ENCODE assay signal across 18 mouse cellular contexts in genomic region chr12:12170581-12170980, GRCm38 (mm10).
"Had no signal": no experiment of that assay in that cellular context is flagged by ENCODE, and none has a peak within 500 bp of the region (broad histone marks: within the 10 kb centered on the region; RNA-seq: fewer than 3 reads in every experiment).

No protein-coding gene starts in this region.

- ATAC-seq: midbrain, embryonic 16.5 days had no signal

- H3K9ac ChIP-seq: lung, embryonic 14.5 days; midbrain, embryonic 12.5 days; neural tube, embryonic 13.5 days; neural tube, embryonic 15.5 days had no signal

- H3K4me2 ChIP-seq: lung, embryonic 14.5 days; midbrain, embryonic 12.5 days; neural tube, embryonic 13.5 days; neural tube, embryonic 15.5 days had no signal

- H3K9me3 ChIP-seq: midbrain, embryonic 12.5 days; neural tube, embryonic 13.5 days; neural tube, embryonic 15.5 days had no signal

- H3K36me3 ChIP-seq: midbrain, embryonic 10.5 days; midbrain, embryonic 12.5 days; neural tube, embryonic 13.5 days; neural tube, embryonic 15.5 days had no signal

- DNase-seq: lung, embryonic 14.5 days; lung, postnatal 10 days; lung, postnatal 4 days; midbrain, embryonic 14.5 days; retina, postnatal 1 day; right cerebral cortex, adult 18-20 months; right cerebral cortex, postnatal 25 days; right cerebral cortex, postnatal 4 days; spleen, adult 18-20 months; thymus, adult 18-20 months; thymus, postnatal 14 days; thymus, postnatal 36 days had no signal

- H3K4me3 ChIP-seq: midbrain, embryonic 10.5 days; midbrain, embryonic 12.5 days; myocyte; neural tube, embryonic 13.5 days; neural tube, embryonic 15.5 days had no signal

- H3K27me3 ChIP-seq: midbrain, embryonic 12.5 days; neural tube, embryonic 13.5 days; neural tube, embryonic 15.5 days had no signal

- H3K4me1 ChIP-seq: midbrain, embryonic 10.5 days; midbrain, embryonic 12.5 days; neural tube, embryonic 13.5 days; neural tube, embryonic 15.5 days had no signal

- H3K27ac ChIP-seq: midbrain, embryonic 10.5 days; midbrain, embryonic 12.5 days; neural tube, embryonic 13.5 days; neural tube, embryonic 15.5 days had no signal
